Mouse (Mus musculus) urinary bladder, adult 2 months (tissue): ENCODE data around the gene Olfr1290. TPM values are rescaled to one million over a fixed set of nuclear protein-coding genes. Genes with fewer than 3 reads are reported as not detected.

Experiments used
- DNase-seq: peaks from one replicate; pipeline ENCODE4 v3.0.0; 2022; ENCODE audit warnings: low spot score
- polyA plus RNA-seq: library from polyadenylated mRNA; depleted of rRNA; stranded (reverse); fragments of >200 nt; gene quantifications from 2 replicates; pipeline ENCODE4 v1.2.3, GENCODE M21; 2012; rRNA removed

Gene Olfr1290
- not detected in 2 replicates for polyA plus RNA-seq

GRCm38 (mm10) chr2:111493729-111494128 lies at the start of gene Olfr1290:
Gene Olfr1290, minus strand, starts transcription at chr2:111493829.
- no peak for DNase-seq

DNA sequence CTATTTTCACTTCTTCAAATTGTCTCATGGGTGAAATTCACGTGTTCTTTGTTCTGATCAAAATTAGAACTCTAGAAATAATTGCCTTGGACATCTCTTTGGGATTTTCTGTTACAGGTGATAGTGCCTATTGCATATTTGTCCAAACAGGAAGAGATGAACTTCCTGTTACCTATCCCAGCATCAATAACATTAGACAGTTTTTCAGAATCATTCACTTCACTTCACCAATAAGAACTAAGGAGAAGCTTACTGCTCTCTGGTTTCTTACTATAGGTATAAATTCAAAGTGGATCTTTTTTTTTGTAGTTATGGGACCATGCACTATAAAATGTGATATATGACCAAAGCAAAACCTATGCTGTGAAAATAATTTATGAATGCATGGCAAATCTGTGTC lies 46.6 kb upstream of the Olfr1290 start, which contains the start of gene Olfr1294:
Gene Olfr1294 (minus strand): TSS at position 101 of the 400 bp plus-strand sequence.
- DNase-seq: no peak

- DNase-seq: no peak
These were observed 31.3 kb upstream of the Olfr1290 start, which contains the start of gene Olfr1293-ps for GRCm38 (mm10) chr2:111524903-111525302. Gene Olfr1293-ps, plus strand, starts transcription at chr2:111525203.

DNA sequence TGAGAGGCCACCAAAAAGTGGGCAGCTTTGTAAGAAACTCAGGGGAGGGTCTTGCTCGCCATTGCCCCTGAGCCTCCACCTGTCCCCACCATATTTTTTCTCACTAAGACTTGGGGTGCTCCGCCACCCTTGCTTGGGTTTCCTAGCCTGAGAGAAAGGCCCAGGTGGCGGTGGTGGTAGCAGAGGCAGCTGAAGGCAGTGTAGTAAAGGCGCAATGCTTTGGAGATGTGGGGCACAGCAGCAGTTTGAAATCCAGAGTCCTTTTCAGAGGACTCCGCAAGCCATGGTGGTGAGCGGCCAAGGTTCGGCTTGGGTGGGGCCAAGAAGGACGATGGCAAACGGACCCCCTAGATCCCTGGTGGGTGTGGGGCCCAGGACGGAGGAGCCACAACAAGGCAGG lies 23.8 kb upstream of the Olfr1290 start:
- no peak for DNase-seq

GRCm38 (mm10) chr2:111496880-111497279 lies 3.3 kb upstream of the Olfr1290 start, which contains the start of gene Olfr1291-ps1:
Gene Olfr1291-ps1, plus strand, starts transcription at chr2:111497180.
- no peak for DNase-seq

- no peak for DNase-seq
These were observed 13.1 kb downstream of the Olfr1290 start, which contains the start of gene Olfr1289 for GRCm38 (mm10) chr2:111480519-111480918. Gene Olfr1289, plus strand, starts transcription at chr2:111480819.

DNA sequence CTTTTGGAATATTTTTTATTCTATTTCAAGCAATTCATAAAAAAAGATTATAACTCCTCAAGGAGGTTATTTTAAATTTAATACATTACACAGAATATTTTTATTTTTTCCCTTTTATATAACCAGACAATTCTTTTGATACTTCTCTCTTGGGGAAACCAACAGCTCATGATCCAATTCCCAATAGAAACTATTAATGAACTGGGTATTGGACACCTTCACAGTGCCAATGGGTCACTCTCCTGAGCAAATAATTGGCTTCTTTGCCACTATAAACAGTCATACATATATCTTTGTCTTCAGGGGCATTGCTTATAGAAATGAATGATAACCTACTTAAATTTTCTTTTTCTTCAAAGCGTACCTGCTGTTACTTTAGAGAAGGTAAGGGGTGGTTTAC lies 19.8 kb downstream of the Olfr1290 start, which contains the start of gene Olfr1288:
Gene Olfr1288 (plus strand): TSS at position 301 of the 400 bp plus-strand sequence.
- DNase-seq: no peak

DNA sequence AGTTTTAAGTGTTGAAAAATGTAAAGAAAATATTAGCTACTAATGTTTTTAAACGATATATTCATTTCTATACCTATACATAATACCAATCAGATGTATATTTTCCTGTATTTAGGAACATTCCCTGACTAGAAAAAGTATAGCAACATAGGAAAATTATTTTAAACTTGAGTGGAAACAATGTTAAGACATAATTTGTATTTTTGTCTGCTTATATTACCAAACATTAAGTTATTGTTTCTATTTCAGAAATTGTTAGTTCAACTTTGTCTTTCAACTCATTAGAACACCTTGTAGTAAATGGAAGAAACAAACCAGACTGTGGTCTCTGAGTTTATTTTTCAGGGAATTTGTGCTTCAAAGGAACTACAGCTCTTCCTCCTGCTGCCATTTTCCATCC lies 44.8 kb downstream of the Olfr1290 start, which contains the start of gene Olfr1287:
Gene Olfr1287 (plus strand): TSS at position 301 of the 400 bp plus-strand sequence.
- no peak for DNase-seq

Other genes with a start within 250 kb of the Olfr1290 start
- not detected in 2 replicates for gene Olfr1276, start 239.3 kb downstream of the Olfr1290 start, polyA plus RNA-seq
- not detected in 2 replicates for gene Olfr1277, start 219.7 kb downstream of the Olfr1290 start, polyA plus RNA-seq
- not detected in 2 replicates for gene Olfr1278, start 203.7 kb downstream of the Olfr1290 start, polyA plus RNA-seq
- gene Olfr1279, start 193.2 kb downstream of the Olfr1290 start, polyA plus RNA-seq: not detected in 2 replicates
- not detected in 2 replicates for gene Olfr1280, start 179.8 kb downstream of the Olfr1290 start, polyA plus RNA-seq
- not detected in 2 replicates for gene Olfr1281, start 167.3 kb downstream of the Olfr1290 start, polyA plus RNA-seq
- not detected in 2 replicates for gene Olfr1282, start 157.8 kb downstream of the Olfr1290 start, polyA plus RNA-seq
- not detected in 2 replicates for gene Olfr1283, start 127.0 kb downstream of the Olfr1290 start, polyA plus RNA-seq
- gene Olfr1284, start 118.3 kb downstream of the Olfr1290 start, polyA plus RNA-seq: not detected in 2 replicates
- not detected in 2 replicates for gene Olfr1286, start 70.7 kb downstream of the Olfr1290 start, polyA plus RNA-seq
- gene Olfr1287, start 44.7 kb downstream of the Olfr1290 start, polyA plus RNA-seq: not detected in 2 replicates
- gene Olfr1288, start 19.7 kb downstream of the Olfr1290 start, polyA plus RNA-seq: not detected in 2 replicates
- gene Olfr1289, start 13.0 kb downstream of the Olfr1290 start, polyA plus RNA-seq: not detected in 2 replicates
- gene Olfr1291-ps1, start 3.4 kb upstream of the Olfr1290 start, polyA plus RNA-seq: not detected in 2 replicates
- not detected in 2 replicates for gene Olfr1293-ps, start 31.4 kb upstream of the Olfr1290 start, polyA plus RNA-seq
- gene Olfr1294, start 46.5 kb upstream of the Olfr1290 start, polyA plus RNA-seq: not detected in 2 replicates
- gene Olfr1295, start 75.9 kb upstream of the Olfr1290 start, polyA plus RNA-seq: not detected in 2 replicates
- gene Olfr1297, start 132.7 kb upstream of the Olfr1290 start, polyA plus RNA-seq: not detected in 2 replicates
- not detected in 2 replicates for gene Olfr1298, start 155.4 kb upstream of the Olfr1290 start, polyA plus RNA-seq
- not detected in 2 replicates for gene Olfr1299, start 167.6 kb upstream of the Olfr1290 start, polyA plus RNA-seq